Mouse (Mus musculus) liver, embryonic 13.5 days (tissue): ENCODE results near the gene Adcy10. TPM values are rescaled to one million over a fixed set of nuclear protein-coding genes. Genes with fewer than 3 reads are reported as not detected.
A peak's percentile ranks its signal among the peaks of the same experiment; 100 is the strongest.

Experiments
- ATAC-seq: fragments of 200-750 bp; cut with Nextera tagmentation; 2 replicates; pipeline ENCODE4 v1.8.0; 2017; ENCODE audit warnings: low read depth, mild to moderate bottlenecking, moderate number of reproducible peaks, moderate library complexity
- DNase-seq: peaks from one replicate; pipeline ENCODE4 v3.0.0; 2022
- H3K27ac ChIP-seq: fragments of 300-500 bp; sonication (generic); 2 replicates; pipeline ENCODE4 v1.5.1; 2015; ENCODE audit warnings: moderate library complexity, mild to moderate bottlenecking, inconsistent platforms
- H3K27me3 ChIP-seq: fragments of 300-500 bp; sonication (generic); 2 replicates; pipeline ENCODE4 v1.6.1; 2015; ENCODE audit warnings: mild to moderate bottlenecking, inconsistent platforms
- H3K36me3 ChIP-seq: fragments of 300-500 bp; sonication (generic); 2 replicates; pipeline ENCODE4 v1.6.1; 2015; ENCODE audit warnings: mild to moderate bottlenecking, inconsistent platforms
- H3K4me1 ChIP-seq: fragments of 300-500 bp; sonication (generic); replicated peaks from 2 replicates; pipeline ENCODE4 v1.6.1; 2015; ENCODE audit warnings: inconsistent platforms
- H3K4me2 ChIP-seq: fragments of 300-500 bp; sonication (generic); 2 replicates; pipeline ENCODE4 v1.6.1; 2015; ENCODE audit warnings: inconsistent platforms, mild to moderate bottlenecking, moderate library complexity
- H3K4me3 ChIP-seq: fragments of 300-500 bp; sonication (generic); replicated peaks from 2 replicates; pipeline ENCODE4 v1.5.1; 2015; ENCODE audit warnings: mild to moderate bottlenecking, inconsistent platforms
- H3K9ac ChIP-seq: fragments of 300-500 bp; sonication (generic); 2 replicates; pipeline ENCODE4 v1.6.1; 2015; ENCODE audit warnings: mild to moderate bottlenecking, inconsistent platforms
- H3K9me3 ChIP-seq: fragments of 300-500 bp; sonication (generic); replicated peaks from 2 replicates; pipeline ENCODE4 v1.6.1; 2016; ENCODE audit warnings: inconsistent platforms
- WGBS: fragments of 180-500 bp; shearing (Covaris S2); methylation state at CpG from one replicate; pipeline ENCODE4 v1.1.7; 2015; ENCODE audit not compliant: insufficient replicate concordance; 5-methylcytosine and 5-hydroxymethylcytosine counted together
- polyA plus RNA-seq: library from polyadenylated mRNA; unstranded; fragments of >200 nt; fragmentation: Nextera tagmentation; extraction: Ambion mirVana; gene quantifications from 2 replicates; pipeline ENCODE4 v1.2.1, GENCODE M21; 2015

Adcy10 gene
- 0.05 TPM in 1 of 2 replicates, not detected in the other for polyA plus RNA-seq

DNA sequence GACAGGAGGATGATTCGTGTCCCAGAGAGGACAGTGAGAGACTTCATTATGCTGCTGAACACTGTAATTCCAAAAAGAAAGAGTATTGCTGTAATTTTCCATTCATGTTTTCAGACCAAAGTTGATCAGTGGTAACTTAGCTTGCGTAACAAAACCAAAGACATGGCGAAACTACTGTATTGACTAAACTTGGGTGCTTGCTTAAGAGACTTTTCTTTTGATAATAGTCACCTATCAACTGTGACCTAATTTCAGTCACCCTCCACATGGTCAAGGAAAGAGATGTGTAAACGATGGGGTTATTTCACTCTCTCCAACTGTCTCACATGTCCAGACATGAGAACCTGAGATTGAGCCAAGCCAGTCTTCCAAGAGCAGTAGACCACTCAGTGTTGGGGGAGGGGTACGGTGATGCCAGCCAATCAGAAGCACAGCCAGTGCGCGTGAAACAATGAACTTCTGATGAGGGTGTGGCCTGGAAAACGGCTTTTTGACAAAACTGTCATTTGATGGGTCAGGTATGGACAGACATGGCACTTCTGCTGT is at the start of gene Adcy10:
TSS of gene Adcy10 (plus strand) at position 496 of the 546 bp plus-strand sequence.
- Histone ChIP-seq H3K4me2 (no peak within 1 kb of the TSS), H3K36me3 (peaks cover 14% of the 10 kb centered on the region), H3K4me1 (peaks cover 10% of the 10 kb centered on the region), H3K9ac (no peak within 1 kb of the TSS), H3K4me3 (no peak within 1 kb of the TSS), H3K9me3 (no peaks in the 10 kb centered on the region), H3K27ac (0 out of 2 replicates have a peak within 1 kb of the TSS, but pooled peaks have one; percentile 29), H3K27me3 (no peaks in the 10 kb centered on the region)
- DNase-seq (no peak), ATAC-seq (no peak)
- WGBS = 78% methylated on average over 8 of the region's 8 CpGs

DNA sequence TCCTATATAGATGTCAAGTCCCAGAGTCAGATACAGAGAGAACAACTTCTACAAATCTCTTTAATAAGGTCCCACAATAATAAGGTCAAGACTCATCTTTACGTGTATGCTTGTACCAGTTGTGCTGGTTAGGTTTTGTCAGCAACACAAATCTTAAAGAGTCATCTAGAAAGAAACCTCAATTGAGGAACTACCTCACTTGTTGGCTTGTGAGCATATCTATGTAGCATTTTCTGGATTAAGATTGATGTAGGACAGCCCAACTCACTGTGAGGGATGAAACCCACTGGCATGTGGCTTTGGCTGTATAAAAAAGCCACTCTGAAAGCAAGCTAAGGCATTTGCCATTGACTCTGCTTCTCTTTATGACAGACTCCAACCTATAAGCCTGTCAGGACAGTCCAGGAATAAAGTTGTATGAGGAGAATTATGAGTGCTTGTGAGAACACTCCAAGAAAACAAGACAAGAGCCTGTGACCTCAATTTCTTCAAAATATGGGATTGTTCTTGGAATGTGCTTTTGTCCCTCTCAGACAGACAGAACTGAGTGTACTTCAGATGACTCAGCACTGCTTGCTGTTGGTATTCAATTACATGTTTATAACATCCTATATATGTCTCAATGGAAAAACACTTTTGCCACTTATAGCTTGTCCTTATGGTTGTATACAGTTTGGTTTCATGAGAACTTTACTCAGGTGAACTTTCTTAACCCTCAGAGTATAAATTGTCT is 46.5 kb upstream of the Adcy10 start:
- DNase-seq (no peak), ATAC-seq (no peak)
- Histone ChIP-seq H3K27me3 (no peaks in the 10 kb centered on the region), H3K27ac (no peak overlapping the region), H3K9me3 (no peaks in the 10 kb centered on the region), H3K36me3 (no peaks in the 10 kb centered on the region), H3K4me1 (peaks cover 18% of the 10 kb centered on the region), H3K4me2 (no peak overlapping the region), H3K4me3 (no peak overlapping the region), H3K9ac (no peak overlapping the region)
- WGBS = 48% methylated on average over 1 of the region's 1 CpGs

DNA sequence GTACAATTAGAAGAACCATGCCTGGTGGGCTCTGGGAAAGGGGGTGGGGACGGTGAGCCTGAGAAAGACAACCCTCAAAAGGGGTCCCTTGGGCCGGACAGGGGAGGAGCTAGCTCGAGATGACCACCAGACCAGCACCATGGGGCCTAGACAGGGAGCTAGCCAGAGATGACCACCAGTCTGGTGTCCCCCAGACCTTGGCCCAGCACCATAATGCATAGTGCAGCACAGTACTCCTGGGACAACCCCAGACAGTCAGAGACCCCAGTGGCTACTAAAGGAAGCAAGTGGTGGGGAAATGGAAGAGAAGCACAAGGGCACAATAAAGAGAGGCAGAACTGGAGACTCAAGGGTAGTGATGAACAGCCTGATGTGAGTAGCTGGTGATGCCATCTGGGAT is 44.2 kb upstream of the Adcy10 start:
- no peaks in the 10 kb centered on the region for H3K27me3 ChIP-seq
- peak; percentile 34; the same call in 1 of the 2 replicates for ATAC-seq
- H3K36me3 ChIP-seq = no peaks in the 10 kb centered on the region
- DNase-seq = no peak
- peaks cover 18% of the 10 kb centered on the region for H3K4me1 ChIP-seq
- 62% methylated on average over 3 of the region's 3 CpGs for WGBS
- H3K9me3 ChIP-seq = no peaks in the 10 kb centered on the region
- H3K4me2 ChIP-seq = no peak overlapping the region
- H3K4me3 ChIP-seq = no peak overlapping the region
- H3K9ac ChIP-seq = no peak overlapping the region
- H3K27ac ChIP-seq = no peak overlapping the region

DNA sequence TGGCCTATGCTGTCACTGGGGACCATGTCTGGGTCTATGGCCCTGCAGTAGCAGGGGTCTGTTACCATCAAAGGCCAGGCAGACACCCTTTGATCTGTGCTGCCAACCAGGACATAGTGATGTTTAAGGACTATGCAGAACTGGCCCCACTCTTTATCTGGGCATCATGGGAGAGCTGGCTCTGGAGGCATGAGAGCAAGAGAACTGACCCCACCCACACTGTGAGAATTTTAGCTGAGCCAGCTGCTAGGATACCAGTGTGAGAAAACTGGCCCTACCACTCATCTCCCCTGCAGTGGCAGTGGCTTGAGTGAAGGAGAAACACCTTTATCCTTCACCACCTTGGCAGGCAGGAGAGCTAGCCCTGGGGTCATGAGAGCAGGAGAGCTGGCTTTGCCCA is 43.8 kb upstream of the Adcy10 start:
- ATAC-seq = peak; percentile 68
- Histone ChIP-seq H3K27ac (no peak overlapping the region), H3K9ac (no peak overlapping the region), H3K9me3 (no peaks in the 10 kb centered on the region), H3K4me2 (no peak overlapping the region), H3K4me3 (no peak overlapping the region), H3K27me3 (no peaks in the 10 kb centered on the region), H3K4me1 (peaks cover 18% of the 10 kb centered on the region), H3K36me3 (no peaks in the 10 kb centered on the region)
- DNase-seq = no peak

DNA sequence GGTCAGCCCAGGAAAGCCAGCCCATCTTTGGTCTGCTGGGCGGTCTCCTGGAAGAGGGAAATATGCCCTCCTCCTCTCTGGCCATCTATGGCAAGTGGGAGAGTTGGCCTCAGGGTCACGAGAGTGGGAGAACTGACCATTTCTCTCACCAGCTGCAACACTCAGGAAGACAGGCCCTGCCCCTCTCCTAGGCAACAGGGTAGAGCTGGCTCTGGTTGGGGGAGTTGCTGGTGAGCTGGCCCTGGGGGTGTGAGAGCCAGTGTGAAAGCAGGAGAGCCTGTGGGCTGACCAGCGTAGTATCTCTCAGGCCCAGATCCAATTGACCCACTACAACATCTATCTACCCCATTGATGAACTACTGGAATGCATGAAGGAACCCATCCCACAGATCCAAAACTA is 43.3 kb upstream of the Adcy10 start:
- Histone ChIP-seq H3K27ac (no peak overlapping the region), H3K9me3 (no peaks in the 10 kb centered on the region), H3K4me1 (peaks cover 18% of the 10 kb centered on the region), H3K4me2 (no peak overlapping the region), H3K4me3 (no peak overlapping the region), H3K27me3 (no peaks in the 10 kb centered on the region), H3K9ac (no peak overlapping the region), H3K36me3 (no peaks in the 10 kb centered on the region)
- DNase-seq (no peak), ATAC-seq (no peak)
- WGBS = 77% methylated on average over 3 of the region's 3 CpGs

DNA sequence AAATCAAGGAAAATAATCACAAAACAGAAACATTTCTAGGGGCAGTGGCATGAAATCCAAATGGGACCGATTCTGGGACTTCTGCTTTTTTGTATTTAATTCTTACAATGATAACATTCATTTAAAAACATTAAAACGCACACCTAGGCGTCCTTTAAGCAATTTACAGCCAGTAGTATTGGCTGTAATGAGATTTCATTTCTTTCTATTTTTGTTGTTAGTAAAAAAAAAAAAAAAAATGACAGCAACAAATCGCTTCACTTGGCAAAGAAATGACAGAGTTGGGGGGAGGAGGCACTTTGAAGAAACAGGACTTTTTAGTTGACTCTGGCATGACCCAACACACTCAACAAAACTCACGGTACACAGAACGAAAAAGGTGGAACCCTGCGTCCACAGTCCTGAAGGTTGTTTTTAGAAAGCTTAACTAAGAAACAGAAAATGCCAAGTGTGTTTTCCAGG is 25.9 kb upstream of the Adcy10 start:
- peak overlapping the region; percentile 80 for H3K4me2 ChIP-seq
- H3K9me3 ChIP-seq = no peaks in the 10 kb centered on the region
- no peak for ATAC-seq
- peak overlapping the region; percentile 99 for H3K27ac ChIP-seq
- H3K4me1 ChIP-seq = peaks cover 41% of the 10 kb centered on the region
- no peak for DNase-seq
- peak overlapping the region; percentile 95 for H3K9ac ChIP-seq
- WGBS = 10% methylated on average over 7 of the region's 7 CpGs
- peak overlapping the region; percentile 86 for H3K4me3 ChIP-seq
- H3K36me3 ChIP-seq = peaks cover 5% of the 10 kb centered on the region; the same call in 1 of the 2 replicates
- H3K27me3 ChIP-seq = no peaks in the 10 kb centered on the region

DNA sequence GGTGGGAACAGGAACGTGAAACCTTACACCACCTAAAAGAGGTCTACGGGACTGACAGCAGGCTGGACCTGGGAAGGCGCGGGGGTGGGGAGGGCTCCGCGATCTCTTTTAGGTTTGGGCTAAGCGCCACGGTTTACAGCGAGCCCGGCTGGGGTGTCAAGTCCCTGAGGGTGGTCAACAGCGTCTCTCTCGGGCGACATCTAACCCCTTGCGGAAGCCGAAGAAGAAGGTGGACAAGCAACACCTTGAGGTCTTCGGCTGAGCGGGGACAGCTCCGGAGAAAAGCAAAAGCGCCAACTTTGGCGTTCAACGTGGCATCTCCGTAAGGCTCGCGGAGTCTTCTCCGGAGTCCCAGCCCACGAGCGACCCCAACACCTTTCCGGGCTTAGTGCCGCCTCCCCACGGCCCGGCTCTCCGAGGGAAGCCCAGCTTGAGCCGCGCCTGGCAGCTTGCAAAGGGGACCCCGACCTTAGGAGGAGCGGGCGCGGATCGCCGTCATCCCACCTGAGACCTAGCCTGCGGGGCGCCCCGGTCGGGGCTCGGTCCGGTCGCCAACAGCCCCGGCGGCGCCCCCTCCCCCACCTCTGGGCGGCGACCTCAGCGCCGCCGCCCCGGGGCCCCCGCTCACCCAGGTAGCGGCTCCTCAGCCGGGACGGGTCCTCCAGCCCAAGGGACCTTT is 25.3 kb upstream of the Adcy10 start:
- ATAC-seq = peak; percentile 4
- H3K27me3 ChIP-seq = no peaks in the 10 kb centered on the region
- peak overlapping the region; percentile 95 for H3K9ac ChIP-seq
- H3K36me3 ChIP-seq = no peaks in the 10 kb centered on the region
- no peaks in the 10 kb centered on the region for H3K9me3 ChIP-seq
- peak; percentile 55 for DNase-seq
- H3K4me1 ChIP-seq = peaks cover 41% of the 10 kb centered on the region
- H3K4me2 ChIP-seq = peak overlapping the region; percentile 80
- H3K27ac ChIP-seq = peak overlapping the region; percentile 99
- peak overlapping the region; percentile 86 for H3K4me3 ChIP-seq
- under 1% methylated on average over 57 of the region's 60 CpGs for WGBS

DNA sequence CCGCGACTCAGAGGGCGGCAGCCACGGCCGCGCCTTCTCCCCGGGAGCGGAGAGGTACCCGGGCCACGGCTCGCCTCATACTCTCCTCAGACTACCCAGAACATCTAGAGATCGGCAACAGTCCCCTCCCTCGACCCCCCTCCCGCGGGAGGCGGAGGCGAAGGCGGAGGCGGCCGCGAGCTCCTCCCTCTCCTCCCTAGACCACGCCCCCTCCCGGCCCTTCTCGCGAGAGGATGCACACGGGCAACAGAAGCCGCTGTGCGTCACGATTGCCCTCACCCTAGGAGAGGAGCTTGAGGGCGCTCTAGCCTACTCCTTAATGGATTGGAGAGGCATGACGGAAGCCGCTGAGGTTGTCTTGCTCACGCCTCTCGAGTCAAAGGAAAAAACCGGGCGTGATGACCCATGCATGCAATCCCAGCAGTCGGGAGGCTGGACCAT is 24.6 kb upstream of the Adcy10 start, which contains the start of the genes Dcaf6 and Mpc2:
TSS of gene Dcaf6 (minus strand) at position 116 of the 441 bp plus-strand sequence.
TSS of gene Mpc2 (plus strand) at position 278 of the 441 bp plus-strand sequence.
- peaks cover 41% of the 10 kb centered on the region for H3K4me1 ChIP-seq
- peak; percentile 79 for ATAC-seq
- peak within 1 kb of the TSS; percentile 86 for H3K4me3 ChIP-seq
- no peaks in the 10 kb centered on the region for H3K9me3 ChIP-seq
- H3K9ac ChIP-seq = peak within 1 kb of the TSS; percentile 95
- H3K36me3 ChIP-seq = no peaks in the 10 kb centered on the region
- no peaks in the 10 kb centered on the region for H3K27me3 ChIP-seq
- peak; percentile 98 for DNase-seq
- under 1% methylated on average over 36 of the region's 37 CpGs for WGBS
- H3K27ac ChIP-seq = peak within 1 kb of the TSS; percentile 99
- H3K4me2 ChIP-seq = peak within 1 kb of the TSS; percentile 91

DNA sequence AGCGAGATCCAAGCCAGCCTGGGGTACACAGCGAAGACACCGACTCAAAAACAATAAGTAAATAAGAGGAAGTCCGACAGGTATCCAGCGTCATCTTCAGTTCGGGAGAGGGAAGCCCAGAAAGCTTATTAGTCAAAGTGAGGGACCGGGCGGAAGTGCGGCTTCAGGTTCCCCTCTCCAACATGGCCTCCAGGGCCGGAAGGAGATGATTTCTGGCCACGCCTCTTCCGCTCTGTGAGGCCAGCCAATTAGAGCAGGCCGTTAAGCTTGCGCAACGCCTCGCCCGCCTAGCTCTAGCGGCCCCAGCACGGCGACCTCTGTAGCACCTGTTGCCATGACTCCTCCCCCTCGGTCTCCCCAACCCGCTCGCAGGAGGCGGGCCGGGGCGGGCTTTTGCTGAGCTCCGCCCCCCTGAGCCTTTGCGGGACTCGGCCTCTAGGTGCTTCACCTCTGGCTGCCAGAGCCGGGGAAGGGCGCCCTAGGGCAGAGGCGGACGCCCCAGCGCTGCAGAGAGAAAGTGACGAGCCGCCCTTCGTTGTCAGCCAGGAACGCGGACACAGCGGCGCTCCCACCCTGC is 24.1 kb upstream of the Adcy10 start:
- Histone ChIP-seq H3K9ac (peak overlapping the region; percentile 95), H3K4me3 (peak overlapping the region; percentile 86), H3K27ac (peak overlapping the region; percentile 99), H3K27me3 (no peaks in the 10 kb centered on the region), H3K9me3 (no peaks in the 10 kb centered on the region), H3K4me1 (peaks cover 41% of the 10 kb centered on the region), H3K4me2 (peak overlapping the region; percentile 91), H3K36me3 (no peaks in the 10 kb centered on the region)
- ATAC-seq (peak; percentile 89), DNase-seq (peak; percentile 100)
- WGBS = under 1% methylated on average over 41 of the region's 41 CpGs

DNA sequence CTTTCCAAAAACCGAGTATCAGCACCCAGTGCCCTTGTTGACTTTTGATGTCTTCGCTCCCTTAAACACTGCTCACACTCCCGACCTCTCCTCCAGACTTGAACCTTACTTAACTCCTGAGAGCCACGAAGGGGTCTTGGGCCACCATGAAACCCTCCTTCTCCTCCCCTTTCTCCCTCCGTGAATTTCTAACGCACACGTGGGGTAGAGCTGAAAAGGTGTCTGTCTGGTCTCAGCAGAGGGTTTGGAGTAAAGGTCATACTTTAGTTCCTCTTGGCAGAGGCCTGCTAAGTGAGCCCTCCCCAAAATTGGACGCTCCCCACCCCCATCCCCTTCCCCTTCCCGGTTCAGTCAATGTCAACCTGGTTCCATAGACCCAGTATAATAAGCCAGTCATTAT is 23.3 kb upstream of the Adcy10 start:
- Histone ChIP-seq H3K9ac (peak overlapping the region; percentile 90), H3K27me3 (no peaks in the 10 kb centered on the region), H3K4me3 (peak overlapping the region; percentile 86), H3K4me1 (peaks cover 38% of the 10 kb centered on the region), H3K27ac (peak overlapping the region; percentile 99), H3K4me2 (peak overlapping the region; percentile 91), H3K36me3 (no peaks in the 10 kb centered on the region), H3K9me3 (no peaks in the 10 kb centered on the region)
- ATAC-seq (no peak), DNase-seq (no peak)
- WGBS = 2% methylated on average over 9 of the region's 9 CpGs

DNA sequence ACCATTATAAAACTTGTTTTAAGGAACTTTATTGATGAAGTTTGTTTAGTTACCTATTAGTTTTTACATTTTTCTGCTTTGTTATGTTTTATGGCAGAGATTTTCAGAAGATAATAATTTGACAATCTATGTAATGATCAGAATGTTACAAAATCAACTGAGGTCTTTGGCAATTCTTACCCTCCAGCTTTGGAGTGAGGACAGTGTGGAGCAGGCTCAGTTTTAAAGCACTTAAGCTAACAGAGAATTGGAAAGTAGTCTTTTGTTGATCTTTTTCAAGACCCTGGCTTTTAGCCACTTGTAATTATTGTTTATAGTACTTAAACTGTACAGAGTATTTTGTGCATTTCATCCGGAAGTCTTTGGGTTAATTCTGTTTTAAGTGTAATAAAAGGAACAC is 22.1 kb upstream of the Adcy10 start:
- H3K27ac ChIP-seq = no peak overlapping the region
- DNase-seq (no peak), ATAC-seq (no peak)
- H3K27me3 ChIP-seq = no peaks in the 10 kb centered on the region
- H3K4me2 ChIP-seq = peak overlapping the region; percentile 57
- WGBS = 74% methylated on average over 1 of the region's 1 CpGs
- peak overlapping the region; percentile 44 for H3K4me3 ChIP-seq
- H3K4me1 ChIP-seq = peaks cover 32% of the 10 kb centered on the region
- peak overlapping the region; percentile 41; the same call in 1 of the 2 replicates for H3K9ac ChIP-seq
- no peaks in the 10 kb centered on the region for H3K9me3 ChIP-seq
- no peaks in the 10 kb centered on the region for H3K36me3 ChIP-seq
